In genomic region chr19:32493471-32493870, GRCm38 (mm10) we compare ENCODE assay signal across 25 mouse cellular contexts. TPM values are rescaled to one million over a fixed set of nuclear protein-coding genes. Genes with fewer than 3 reads are reported as not detected.
DNase-seq lines count a peak whose midpoint lies in the region; ATAC-seq and TF ChIP-seq lines count a peak whose summit lies in the region.
"Had no signal": no experiment of that assay in that cellular context is flagged by ENCODE, and none has a peak within 500 bp of the region (broad histone marks: within the 10 kb centered on the region; RNA-seq: fewer than 3 reads in every experiment).

No protein-coding gene starts in this region.

- TF ChIP-seq CTCF in intestine, postnatal 0 days (IDR thresholded peaks at IDR 0.05; ENCODE audit: low read depth): 0 out of 2 replicates have a peak, but pooled peaks have one; percentile 7
- TF ChIP-seq CTCF in liver, embryonic 14.5 days (IDR thresholded peaks at IDR 0.05; ENCODE audit: low read depth): peak; percentile 21; the same call in 1 of the 2 replicates
- TF ChIP-seq CTCF in liver, postnatal 0 days (IDR thresholded peaks at IDR 0.05; ENCODE audit: low read depth): no peak

- H3K4me3 ChIP-seq in intestine, postnatal 0 days (ENCODE audit: low read depth, low read length): no peak overlapping the region
- no peak overlapping the region for H3K4me3 ChIP-seq in intestine, embryonic 15.5 days (replicated peaks)
- no peak overlapping the region for H3K4me3 ChIP-seq in liver, embryonic 14.5 days (ENCODE audit: insufficient read depth in 1 of 2, low read depth in 2 of 2, low read length in 2 of 2)
- no peak overlapping the region for H3K4me3 ChIP-seq in liver, postnatal 0 days (ENCODE audit: low read depth, low read length)
- H3K4me3 ChIP-seq: embryonic facial prominence, embryonic 15.5 days; kidney, embryonic 15.5 days; limb, embryonic 12.5 days; midbrain, embryonic 13.5 days; stomach, embryonic 15.5 days had no signal

- H3K4me2 ChIP-seq in intestine, postnatal 0 days (replicated peaks; ENCODE audit: low read depth): no peak overlapping the region
- H3K4me2 ChIP-seq in intestine, embryonic 15.5 days (replicated peaks): no peak overlapping the region
- no peak overlapping the region for H3K4me2 ChIP-seq in liver, embryonic 14.5 days (ENCODE audit: low read depth)
- no peak overlapping the region for H3K4me2 ChIP-seq in liver, postnatal 0 days (ENCODE audit: low read depth, low read length)
- H3K4me2 ChIP-seq: embryonic facial prominence, embryonic 15.5 days; hindbrain, embryonic 14.5 days; kidney, embryonic 15.5 days; limb, embryonic 12.5 days; liver, embryonic 11.5 days; midbrain, embryonic 13.5 days; stomach, embryonic 15.5 days had no signal

- H3K4me1 ChIP-seq in intestine, postnatal 0 days (replicated peaks; ENCODE audit: control insufficient read depth, insufficient read depth, low read length): no peaks in the 10 kb centered on the region
- no peaks in the 10 kb centered on the region for H3K4me1 ChIP-seq in intestine, embryonic 15.5 days (replicated peaks)
- peaks cover 0 to 6% of the 10 kb centered on the region in 2 experiments for H3K4me1 ChIP-seq in liver, embryonic 14.5 days (replicated peaks; ENCODE audit: control insufficient read depth in 2 of 2, insufficient read depth in 2 of 2, low read length in 1 of 2)
- peaks cover 2% of the 10 kb centered on the region; the same call in 1 of the 2 replicates for H3K4me1 ChIP-seq in liver, postnatal 0 days (ENCODE audit: insufficient read depth)
- H3K4me1 ChIP-seq: embryonic facial prominence, embryonic 15.5 days; stomach, embryonic 15.5 days had no signal

- H3K9ac ChIP-seq in intestine, postnatal 0 days (ENCODE audit: low read depth, low read length): no peak overlapping the region
- no peak overlapping the region for H3K9ac ChIP-seq in intestine, embryonic 15.5 days
- H3K9ac ChIP-seq in liver, embryonic 14.5 days (replicated peaks): no peak overlapping the region
- H3K9ac ChIP-seq in liver, postnatal 0 days (replicated peaks): no peak overlapping the region
- H3K9ac ChIP-seq: embryonic facial prominence, embryonic 15.5 days; hindbrain, embryonic 14.5 days; kidney, embryonic 15.5 days; limb, embryonic 12.5 days; midbrain, embryonic 13.5 days; stomach, embryonic 15.5 days had no signal

- peaks cover 43% of the 10 kb centered on the region for H3K36me3 ChIP-seq in intestine, postnatal 0 days (ENCODE audit: control insufficient read depth, insufficient read depth)
- H3K36me3 ChIP-seq in intestine, embryonic 15.5 days: 0 out of 2 replicates have a peak, but pooled peaks cover 2% of the 10 kb centered on the region
- peaks cover 66% of the 10 kb centered on the region for H3K36me3 ChIP-seq in liver, embryonic 14.5 days (replicated peaks; ENCODE audit: control insufficient read depth, insufficient read depth, low read depth)
- peaks cover 48% of the 10 kb centered on the region for H3K36me3 ChIP-seq in liver, postnatal 0 days (replicated peaks; ENCODE audit: insufficient read depth, low read length)

- no peak overlapping the region for H3K27ac ChIP-seq in intestine, postnatal 0 days (ENCODE audit: low read depth, low read length)
- no peak overlapping the region for H3K27ac ChIP-seq in intestine, embryonic 15.5 days
- H3K27ac ChIP-seq in liver, embryonic 14.5 days: no peak overlapping the region
- H3K27ac ChIP-seq in liver, postnatal 0 days (ENCODE audit: low read depth): no peak overlapping the region
- H3K27ac ChIP-seq: embryonic facial prominence, embryonic 15.5 days; hindbrain, embryonic 14.5 days; kidney, embryonic 15.5 days; limb, embryonic 12.5 days; midbrain, embryonic 13.5 days; stomach, embryonic 15.5 days had no signal

- no peaks in the 10 kb centered on the region for H3K9me3 ChIP-seq in intestine, postnatal 0 days (ENCODE audit: control insufficient read depth)
- no peaks in the 10 kb centered on the region for H3K9me3 ChIP-seq in intestine, embryonic 15.5 days
- no peaks in the 10 kb centered on the region for H3K9me3 ChIP-seq in liver, embryonic 14.5 days (ENCODE audit: control insufficient read depth, low read length)
- no peaks in the 10 kb centered on the region for H3K9me3 ChIP-seq in liver, postnatal 0 days (ENCODE audit: low read length)
- H3K9me3 ChIP-seq: embryonic facial prominence, embryonic 15.5 days; G1E; kidney, embryonic 15.5 days; limb, embryonic 12.5 days; midbrain, embryonic 13.5 days; stomach, embryonic 15.5 days had no signal

- no peak for ATAC-seq in intestine, postnatal 0 days
- no peak for ATAC-seq in intestine, embryonic 15.5 days
- ATAC-seq in liver, embryonic 14.5 days (ENCODE audit: insufficient read depth): no peak
- no peak for ATAC-seq in liver, postnatal 0 days
- ATAC-seq: forebrain, embryonic 14.5 days; intestine, embryonic 16.5 days; midbrain, embryonic 13.5 days had no signal

- H3K27me3 ChIP-seq in intestine, postnatal 0 days (replicated peaks; ENCODE audit: control insufficient read depth, insufficient read depth, low read length): no peaks in the 10 kb centered on the region
- H3K27me3 ChIP-seq in intestine, embryonic 15.5 days (replicated peaks): no peaks in the 10 kb centered on the region
- no peaks in the 10 kb centered on the region for H3K27me3 ChIP-seq in liver, embryonic 14.5 days (ENCODE audit: control insufficient read depth, insufficient read depth, low read length)
- no peaks in the 10 kb centered on the region for H3K27me3 ChIP-seq in liver, postnatal 0 days (ENCODE audit: insufficient read depth, low read length)
- H3K27me3 ChIP-seq: CH12.LX; embryonic facial prominence, embryonic 15.5 days; kidney, embryonic 15.5 days; limb, embryonic 12.5 days; midbrain, embryonic 13.5 days; stomach, embryonic 15.5 days had no signal

- no peak for DNase-seq in liver, embryonic 14.5 days (ENCODE audit: low read depth in 3 of 3, low spot score in 3 of 3)
- DNase-seq in liver, postnatal 0 days: no peak
- peak; percentile 63 for DNase-seq in brain, adult 2 months (ENCODE audit: low read depth, low spot score)
- DNase-seq in layer of hippocampus, postnatal 14 days (ENCODE audit: low spot score in 2 of 2): peak; percentile 16 to 45
- DNase-seq in spleen, postnatal 4 days (ENCODE audit: low spot score in 2 of 2): no peak
- DNase-seq: adrenal gland, postnatal 10 days; B cell, adult 2 months; cerebellum, adult 9-10 months; heart, postnatal 4 days; kidney, postnatal 4 days; lung, adult 2 months; lung, postnatal 14 days had no signal

- 84% methylated on average over 8 of the region's 8 CpGs for WGBS in intestine, postnatal 0 days
- WGBS in intestine, embryonic 15.5 days: 87% methylated on average over 8 of the region's 8 CpGs
- 86% methylated on average over 8 of the region's 8 CpGs for WGBS in liver, embryonic 14.5 days (ENCODE audit: insufficient replicate concordance)
- WGBS in liver, postnatal 0 days (ENCODE audit: insufficient replicate concordance): 84% methylated on average over 8 of the region's 8 CpGs

- no peak for TF ChIP-seq EP300 in liver, embryonic 14.5 days (IDR thresholded peaks at IDR 0.05; ENCODE audit: low read depth)
- TF ChIP-seq EP300 in liver, postnatal 0 days (IDR thresholded peaks at IDR 0.05; ENCODE audit: low read depth): no peak

RNA-seq across cellular contexts. Expression of gene Minpp1, which starts 7.9 kb away (rescaled TPM):
- polyA plus RNA-seq in intestine, postnatal 0 days (2015; fragmentation: Nextera tagmentation; extraction: Ambion mirVana): 62.3 and 68.7 TPM in 2 replicates
- 58.0 and 66.9 TPM in 2 replicates for polyA plus RNA-seq in intestine, embryonic 15.5 days (2015; fragmentation: Nextera tagmentation; extraction: Ambion mirVana)
- polyA plus RNA-seq in liver, embryonic 14.5 days (2012; rRNA removed): 35.9 and 36.6 TPM in 2 replicates
- 75.4 and 86.0 TPM in 2 replicates for polyA plus RNA-seq in liver, embryonic 14.5 days (2014; fragmentation: Nextera tagmentation; extraction: Ambion mirVana)
- 63.7 and 71.9 TPM in 2 replicates for polyA plus RNA-seq in liver, postnatal 0 days (2015; fragmentation: Nextera tagmentation; extraction: Ambion mirVana)
- total RNA-seq in layer of hippocampus, postnatal 14 days (2021): 10 to 100 TPM; 50.3 to 52.0 TPM

RNA-seq across cellular contexts. Expression of gene Rpl9-ps6, which starts 27.1 kb away (rescaled TPM):
- polyA plus RNA-seq in intestine, postnatal 0 days (2015; fragmentation: Nextera tagmentation; extraction: Ambion mirVana): 89.1 and 99.6 TPM in 2 replicates
- 144 and 146 TPM in 2 replicates for polyA plus RNA-seq in intestine, embryonic 15.5 days (2015; fragmentation: Nextera tagmentation; extraction: Ambion mirVana)
- polyA plus RNA-seq in liver, embryonic 14.5 days (2012; rRNA removed): 18.6 and 30.9 TPM in 2 replicates
- polyA plus RNA-seq in liver, embryonic 14.5 days (2014; fragmentation: Nextera tagmentation; extraction: Ambion mirVana): 89.1 and 90.4 TPM in 2 replicates
- 73.3 and 76.3 TPM in 2 replicates for polyA plus RNA-seq in liver, postnatal 0 days (2015; fragmentation: Nextera tagmentation; extraction: Ambion mirVana)
- total RNA-seq in layer of hippocampus, postnatal 14 days (2021): 10 to 100 TPM; 29.4 to 31.5 TPM

Comparison
In these comparisons a context has a peak if more than half of its experiments do, and no peak if none do; other contexts are left out.
1. DNase-seq: peak in brain, adult 2 months (single experiment) and layer of hippocampus, postnatal 14 days (2 of 2); none in liver, embryonic 14.5 days (0 of 3), liver, postnatal 0 days (single experiment) and spleen, postnatal 4 days (0 of 2).